Mouse (Mus musculus) embryo, embryonic 11.5 days (tissue): Measurements from ENCODE around the gene Lrp2.
"Not testable (repeated sequence)": the region's sequence is repeated elsewhere in the genome, so short reads cannot be mapped to it uniquely, and the experiment has no call there.

Experiments used
- DNase-seq: peaks from one replicate; pipeline ENCODE4 v3.0.0-alpha.2; 2012; ENCODE audit warnings: low read depth, low spot score

Gene Lrp2

GRCm38 (mm10) chr2:69582861-69583260 is 3.0 kb downstream of the Lrp2 start:
- DNase-seq, result no peak

- not testable (repeated sequence) for DNase-seq
Observed at GRCm38 (mm10) chr2:69582068-69582467, 3.8 kb downstream of the Lrp2 start.

GRCm38 (mm10) chr2:69580091-69580490 is 5.8 kb downstream of the Lrp2 start:
- no peak for DNase-seq

- DNase-seq, result no peak
Observed at GRCm38 (mm10) chr2:69578206-69578605, 7.7 kb downstream of the Lrp2 start.

GRCm38 (mm10) chr2:69576531-69576930 is 9.3 kb downstream of the Lrp2 start:
- no peak for DNase-seq

- DNase-seq, result no peak
Observed at GRCm38 (mm10) chr2:69574934-69575333, 10.9 kb downstream of the Lrp2 start.

GRCm38 (mm10) chr2:69574261-69574660 is 11.6 kb downstream of the Lrp2 start:
- no peak for DNase-seq

GRCm38 (mm10) chr2:69573733-69574054 is 12.2 kb downstream of the Lrp2 start:
- no peak for DNase-seq

- no peak for DNase-seq
Observed at GRCm38 (mm10) chr2:69573038-69573732, 12.7 kb downstream of the Lrp2 start.

GRCm38 (mm10) chr2:69570556-69570955 is 15.3 kb downstream of the Lrp2 start:
- no peak for DNase-seq

GRCm38 (mm10) chr2:69566281-69566680 is 19.6 kb downstream of the Lrp2 start:
- no peak for DNase-seq

GRCm38 (mm10) chr2:69563492-69563891 is 22.4 kb downstream of the Lrp2 start:
- DNase-seq, result no peak

GRCm38 (mm10) chr2:69562761-69563160 is 23.1 kb downstream of the Lrp2 start:
- DNase-seq, result no peak

- no peak for DNase-seq
Observed at GRCm38 (mm10) chr2:69560221-69560620, 25.6 kb downstream of the Lrp2 start.

GRCm38 (mm10) chr2:69559380-69559779 is 26.5 kb downstream of the Lrp2 start:
- no peak for DNase-seq

- DNase-seq, result no peak
Observed at GRCm38 (mm10) chr2:69556686-69557085, 29.2 kb downstream of the Lrp2 start.

- DNase-seq, result no peak
Observed at GRCm38 (mm10) chr2:69551639-69552038, 34.2 kb downstream of the Lrp2 start.

GRCm38 (mm10) chr2:69546823-69547222 is 39.0 kb downstream of the Lrp2 start:
- no peak for DNase-seq

- DNase-seq, result no peak
Observed at GRCm38 (mm10) chr2:69536018-69536417, 49.8 kb downstream of the Lrp2 start.

GRCm38 (mm10) chr2:69531528-69532055 is 54.3 kb downstream of the Lrp2 start:
- DNase-seq, result no peak

- no peak for DNase-seq
Observed at GRCm38 (mm10) chr2:69530691-69531527, 55.0 kb downstream of the Lrp2 start.

- DNase-seq, result no peak
Observed at GRCm38 (mm10) chr2:69530126-69530525, 55.7 kb downstream of the Lrp2 start.

- DNase-seq, result no peak
Observed at GRCm38 (mm10) chr2:69520273-69520672, 65.6 kb downstream of the Lrp2 start.
